Comparison of ENCODE assay signal across 7 mouse cellular contexts in the genomic region with DNA sequence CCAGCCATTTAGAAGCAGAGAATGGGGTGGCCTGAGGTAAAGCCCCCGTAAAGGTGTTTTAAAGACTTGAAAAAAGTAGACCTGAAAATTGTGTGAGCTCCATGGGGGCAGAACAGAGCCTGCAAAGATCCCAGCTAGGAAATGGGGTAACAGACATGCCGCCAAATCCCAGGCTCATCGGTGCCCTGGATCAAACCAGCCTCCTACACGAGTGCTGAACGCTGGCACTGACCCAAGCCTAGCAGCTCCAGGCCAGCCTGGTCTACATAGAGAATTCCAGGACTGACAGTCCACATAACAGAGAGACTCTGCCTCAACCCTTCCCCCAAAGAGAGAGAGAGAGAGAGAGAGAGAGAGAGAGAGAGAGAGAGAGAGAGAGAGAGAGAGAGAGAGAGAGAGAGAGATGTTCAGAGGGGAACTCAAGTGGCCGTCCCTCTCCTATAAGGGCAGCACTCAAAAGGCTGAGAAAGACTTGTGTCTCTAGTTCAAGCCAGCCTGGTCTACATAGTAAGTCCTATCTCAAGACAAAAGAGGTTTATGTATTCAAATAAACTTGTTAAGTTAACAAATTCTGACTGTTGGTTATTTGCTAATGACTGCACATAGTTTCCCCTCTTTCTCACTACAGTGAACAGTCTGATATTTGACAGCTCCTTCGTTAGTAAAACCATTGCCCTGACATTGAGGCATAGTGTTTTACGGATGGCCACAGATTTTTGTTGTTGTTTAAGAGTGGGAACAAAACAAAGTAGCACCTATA. TPM values are rescaled to one million over a fixed set of nuclear protein-coding genes. Genes with fewer than 3 reads are reported as not detected.
DNase-seq lines count a peak whose midpoint lies in the region; ATAC-seq lines count a peak whose summit lies in the region.

No protein-coding gene starts in this region.

- peaks cover 24% of the 10 kb centered on the region for H3K4me1 ChIP-seq in lung, embryonic 15.5 days
- H3K4me1 ChIP-seq in embryonic facial prominence, embryonic 15.5 days, result peaks cover 10% of the 10 kb centered on the region
- peaks cover 20% of the 10 kb centered on the region for H3K4me1 ChIP-seq in limb, embryonic 12.5 days (replicated peaks)
- peaks cover 4% of the 10 kb centered on the region; the same call in 1 of the 2 replicates for H3K4me1 ChIP-seq in stomach, embryonic 15.5 days

- ATAC-seq in lung, embryonic 15.5 days (ENCODE audit: borderline replicate concordance, extremely low read depth, low FRiP score, low TSS enrichment), result no peak
- ATAC-seq in embryonic facial prominence, embryonic 15.5 days (ENCODE audit: insufficient number of reproducible peaks, low FRiP score, low TSS enrichment, low read depth), result no peak
- no peak for ATAC-seq in limb, embryonic 12.5 days (ENCODE audit: insufficient number of reproducible peaks, insufficient read depth, low FRiP score, low TSS enrichment, low read depth)
- no peak for ATAC-seq in stomach, embryonic 15.5 days (ENCODE audit: insufficient read depth, low FRiP score, low read depth)

- peak overlapping the region; percentile 95 for H3K4me3 ChIP-seq in lung, embryonic 15.5 days
- H3K4me3 ChIP-seq in embryonic facial prominence, embryonic 15.5 days (replicated peaks), result peak overlapping the region; percentile 91
- peak overlapping the region; percentile 89 for H3K4me3 ChIP-seq in limb, embryonic 12.5 days (replicated peaks)
- peak overlapping the region; percentile 71 for H3K4me3 ChIP-seq in stomach, embryonic 15.5 days (replicated peaks)

- peak overlapping the region; percentile 84 for H3K9ac ChIP-seq in lung, embryonic 15.5 days
- H3K9ac ChIP-seq in embryonic facial prominence, embryonic 15.5 days, result peak overlapping the region; percentile 84; the same call in 1 of the 2 replicates
- H3K9ac ChIP-seq in limb, embryonic 12.5 days (replicated peaks), result peak overlapping the region; percentile 85
- peak overlapping the region; percentile 24; the same call in 1 of the 2 replicates for H3K9ac ChIP-seq in stomach, embryonic 15.5 days

- no peak overlapping the region for H3K27ac ChIP-seq in lung, embryonic 15.5 days
- no peak overlapping the region for H3K27ac ChIP-seq in embryonic facial prominence, embryonic 15.5 days (replicated peaks)
- H3K27ac ChIP-seq in limb, embryonic 12.5 days, result no peak overlapping the region
- no peak overlapping the region for H3K27ac ChIP-seq in stomach, embryonic 15.5 days

- no peaks in the 10 kb centered on the region for H3K9me3 ChIP-seq in lung, embryonic 15.5 days
- H3K9me3 ChIP-seq in embryonic facial prominence, embryonic 15.5 days (replicated peaks), result no peaks in the 10 kb centered on the region
- H3K9me3 ChIP-seq in limb, embryonic 12.5 days, result peaks cover 3% of the 10 kb centered on the region; the same call in 1 of the 2 replicates
- no peaks in the 10 kb centered on the region for H3K9me3 ChIP-seq in stomach, embryonic 15.5 days

- H3K4me2 ChIP-seq in lung, embryonic 15.5 days, result peak overlapping the region; percentile 73
- H3K4me2 ChIP-seq in embryonic facial prominence, embryonic 15.5 days (replicated peaks), result peak overlapping the region; percentile 53
- peak overlapping the region; percentile 70 for H3K4me2 ChIP-seq in limb, embryonic 12.5 days
- peak overlapping the region; percentile 48 for H3K4me2 ChIP-seq in stomach, embryonic 15.5 days

- H3K36me3 ChIP-seq in lung, embryonic 15.5 days, result no peaks in the 10 kb centered on the region
- no peaks in the 10 kb centered on the region for H3K36me3 ChIP-seq in embryonic facial prominence, embryonic 15.5 days
- peaks cover 7% of the 10 kb centered on the region; the same call in 1 of the 2 replicates for H3K36me3 ChIP-seq in limb, embryonic 12.5 days
- no peaks in the 10 kb centered on the region for H3K36me3 ChIP-seq in stomach, embryonic 15.5 days

- DNase-seq in lung, postnatal 25 days (ENCODE audit: low spot score), result no peak
- no peak for DNase-seq in adrenal gland, postnatal 36 days
- no peak for DNase-seq in frontal cortex, postnatal 14 days (ENCODE audit: low spot score in 2 of 2)

- no peaks in the 10 kb centered on the region for H3K27me3 ChIP-seq in lung, embryonic 15.5 days
- no peaks in the 10 kb centered on the region for H3K27me3 ChIP-seq in embryonic facial prominence, embryonic 15.5 days
- H3K27me3 ChIP-seq in limb, embryonic 12.5 days, result no peaks in the 10 kb centered on the region
- H3K27me3 ChIP-seq in stomach, embryonic 15.5 days (replicated peaks), result no peaks in the 10 kb centered on the region

- 29% methylated on average over 8 of the region's 8 CpGs for WGBS in lung, embryonic 15.5 days
- 38% methylated on average over 8 of the region's 8 CpGs for WGBS in embryonic facial prominence, embryonic 15.5 days
- whole genome bisulfite sequencing in limb, embryonic 12.5 days, result 38% methylated on average over 8 of the region's 8 CpGs
- WGBS in stomach, embryonic 15.5 days, result 48% methylated on average over 8 of the region's 8 CpGs

RNA-seq across cellular contexts. Expression of a gene that starts 1.3 kb away (rescaled TPM):
- polyA plus RNA-seq in lung, embryonic 15.5 days (2015; fragmentation: Nextera tagmentation; extraction: Ambion mirVana), result 27.1 and 28.6 TPM in 2 replicates
- 29.2 and 30.2 TPM in 2 replicates for polyA plus RNA-seq in embryonic facial prominence, embryonic 15.5 days (2015; fragmentation: Nextera tagmentation; extraction: Ambion mirVana)
- polyA plus RNA-seq in limb, embryonic 12.5 days (2016; fragmentation: Nextera tagmentation; extraction: Ambion mirVana), result 31.5 and 35.0 TPM in 2 replicates
- 31.0 and 32.5 TPM in 2 replicates for polyA plus RNA-seq in stomach, embryonic 15.5 days (2015; fragmentation: Nextera tagmentation; extraction: Ambion mirVana)
- total RNA-seq in adrenal gland, postnatal 36 days (2021), result 10 to 100 TPM; 19.9 to 22.6 TPM

RNA-seq across cellular contexts. Expression of a gene that starts 5.3 kb away (rescaled TPM):
- 29.6 and 34.7 TPM in 2 replicates for polyA plus RNA-seq in lung, embryonic 15.5 days (2015; fragmentation: Nextera tagmentation; extraction: Ambion mirVana)
- 40.0 and 40.5 TPM in 2 replicates for polyA plus RNA-seq in embryonic facial prominence, embryonic 15.5 days (2015; fragmentation: Nextera tagmentation; extraction: Ambion mirVana)
- 46.5 and 49.2 TPM in 2 replicates for polyA plus RNA-seq in limb, embryonic 12.5 days (2016; fragmentation: Nextera tagmentation; extraction: Ambion mirVana)
- 41.9 and 42.0 TPM in 2 replicates for polyA plus RNA-seq in stomach, embryonic 15.5 days (2015; fragmentation: Nextera tagmentation; extraction: Ambion mirVana)
- 10 to 100 TPM; 21.8 to 26.2 TPM for total RNA-seq in adrenal gland, postnatal 36 days (2021)

Comparison
In these comparisons a context has a peak if more than half of its experiments do, and no peak if none do; other contexts are left out.
1. H3K9ac ChIP-seq: peak in every context shown above with its lines; median percentile 85 in limb, embryonic 12.5 days; 84 in lung, embryonic 15.5 days; 84 in embryonic facial prominence, embryonic 15.5 days; 24 in stomach, embryonic 15.5 days.